Mouse (Mus musculus) bone marrow, adult 2 months (tissue): Measurements from ENCODE around the gene Wdr24.

Source experiments
- CTCF ChIP-seq: fragments of 200-500 bp; IDR thresholded peaks from 2 replicates; pipeline ENCODE4 v1.5.1; 2011; ENCODE audit warnings: low read length, control low read depth; ENCODE audit not compliant: control insufficient read depth, insufficient read depth
- POLR2A ChIP-seq: fragments of 200-500 bp; IDR thresholded peaks from 2 replicates; pipeline ENCODE4 v1.6.1; 2011; ENCODE audit warnings: low read depth, mild to moderate bottlenecking, control low read depth, low read length, borderline replicate concordance; ENCODE audit not compliant: control insufficient read depth

- TF ChIP-seq POLR2A (no peak), CTCF (no peak)
These were observed 47.9 kb upstream of the Wdr24 start for GRCm38 (mm10) chr17:25775318-25776062.
